Mouse (Mus musculus): ENCODE results near the gene Matn3. TPM values are rescaled to one million over a fixed set of nuclear protein-coding genes. Genes with fewer than 3 reads are reported as not detected.

The Matn3 gene
- total and polyA plus RNA-seq, 2 experiments, result not detected

GRCm38 (mm10) chr12:8920996-8921393, 26.7 kb upstream of the Matn3 start:
- no peak for DNase-seq (ENCODE audit: extremely low read depth, low read depth, low spot score)
- H3K4me1 ChIP-seq (ENCODE audit: control insufficient read depth, insufficient read depth, low read length), result peaks cover 15% of the 10 kb centered on the region
- H3K9ac ChIP-seq (ENCODE audit: low read depth, low read length), result no peak overlapping the region
- no peak for TF ChIP-seq CTCF (IDR thresholded peaks at IDR 0.05; ENCODE audit: low read depth, low read length)
- TF ChIP-seq POLR2A (IDR thresholded peaks at IDR 0.05; ENCODE audit: extremely low read depth, insufficient read depth, low read length), result no peak
- WGBS, result 23% methylated on average over 1 of the region's 1 CpGs
- no peak overlapping the region for H3K27ac ChIP-seq (replicated peaks; ENCODE audit: insufficient read depth, low read depth, low read length)
- peaks cover 1% of the 10 kb centered on the region; the same call in 1 of the 2 replicates for H3K36me3 ChIP-seq (ENCODE audit: control insufficient read depth, insufficient read depth, low read length)
- no peak overlapping the region for H3K4me3 ChIP-seq (ENCODE audit: insufficient read depth, low read depth, low read length)
- no peaks in the 10 kb centered on the region for H3K27me3 ChIP-seq (ENCODE audit: control insufficient read depth, insufficient read depth, low read length)
- peaks cover 19% of the 10 kb centered on the region; the same call in 1 of the 2 replicates for H3K79me2 ChIP-seq (ENCODE audit: control insufficient read depth, insufficient read depth, low read length)

DNA sequence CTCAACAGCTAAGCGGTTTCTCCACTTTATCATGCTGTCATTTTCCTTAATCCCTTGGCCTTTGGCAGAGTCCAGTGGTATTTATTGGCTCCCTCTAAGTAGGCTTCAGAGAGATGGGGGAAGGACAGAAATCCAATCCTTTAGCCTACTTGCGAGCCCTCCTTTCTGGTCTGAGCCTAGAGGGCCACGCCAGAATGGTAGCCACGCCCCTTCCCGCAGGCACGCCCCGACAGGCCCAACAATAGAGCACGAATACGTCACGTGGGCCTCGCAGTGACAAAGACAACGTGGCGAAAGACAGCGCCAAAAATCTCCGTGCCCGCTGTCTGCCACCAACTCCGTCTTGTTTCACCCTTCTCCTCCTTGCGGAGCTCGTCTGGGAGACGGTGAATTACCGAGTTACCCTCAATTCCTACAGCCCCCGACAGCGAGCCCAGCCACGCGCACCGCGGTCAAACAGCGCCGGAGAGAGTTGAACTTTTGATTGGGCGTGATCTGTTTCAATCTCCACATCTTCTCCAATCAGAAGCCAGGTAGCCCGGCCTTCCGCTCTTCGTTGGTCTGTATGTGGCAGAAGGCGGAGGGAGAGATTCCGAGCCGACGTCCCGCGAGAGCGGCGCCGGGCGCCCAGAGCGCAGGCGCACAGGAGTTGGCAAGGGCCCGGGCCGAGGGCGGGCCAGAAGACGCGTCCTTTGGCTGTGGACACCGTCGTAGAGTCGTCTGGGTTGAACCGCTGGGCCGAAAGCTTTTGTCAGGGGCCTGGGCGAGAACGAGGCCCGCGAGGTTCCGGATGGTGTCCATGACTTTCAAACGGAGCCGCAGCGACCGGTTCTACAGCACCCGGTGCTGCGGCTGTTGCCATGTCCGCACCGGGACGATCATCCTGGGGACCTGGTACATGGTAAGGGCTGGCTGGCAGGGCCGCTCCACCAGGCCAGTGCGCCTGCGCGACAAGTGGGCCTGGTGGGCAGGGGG, 26.0 kb upstream of the Matn3 start, which contains the start of gene Laptm4a:
Gene Laptm4a (plus strand): TSS at position 271 of the 975 bp plus-strand sequence.
- TF ChIP-seq POLR2A (IDR thresholded peaks at IDR 0.05; ENCODE audit: extremely low read depth, insufficient read depth, low read length) (peak; percentile 80), CTCF (IDR thresholded peaks at IDR 0.05; ENCODE audit: low read depth, low read length) (no peak)

DNA sequence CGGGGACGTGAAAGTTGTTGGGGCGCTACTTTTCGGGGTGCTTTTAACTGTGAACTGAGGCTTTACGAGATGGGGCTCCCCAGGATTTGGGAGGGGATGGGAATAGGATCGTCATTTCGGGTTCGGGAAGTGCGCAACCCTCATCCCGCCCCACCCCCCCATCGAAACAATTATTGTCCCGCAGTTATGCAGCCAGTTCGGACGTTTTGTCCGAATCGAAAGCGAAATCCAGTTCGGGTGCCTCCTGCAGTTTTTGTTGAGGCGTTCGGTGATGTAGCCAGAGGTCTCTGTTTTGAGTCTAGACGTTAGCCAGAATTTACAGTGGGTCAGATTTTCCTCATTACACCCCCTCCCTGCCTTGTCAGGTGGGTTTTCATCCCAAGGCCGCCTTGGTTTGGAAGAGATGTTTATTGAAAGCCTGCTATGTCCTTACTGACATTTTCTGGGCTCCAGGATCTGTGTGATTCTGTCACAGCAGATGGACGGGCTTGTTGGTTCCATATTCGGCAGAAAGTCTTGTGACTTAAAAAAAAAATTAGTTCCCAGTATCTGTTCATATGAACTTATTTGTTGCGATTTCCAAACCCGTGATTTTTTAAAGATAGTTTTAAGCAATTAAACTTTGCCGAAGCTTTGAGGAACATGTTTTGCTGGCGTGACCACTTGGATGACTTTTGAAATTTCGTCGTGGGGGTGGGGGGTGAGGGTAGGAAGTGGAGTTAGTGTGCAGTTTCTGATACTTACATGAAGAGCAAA, 25.2 kb upstream of the Matn3 start:
- Histone ChIP-seq H3K9ac (ENCODE audit: low read depth, low read length) (peak overlapping the region; percentile 94), H3K27ac (replicated peaks; ENCODE audit: insufficient read depth, low read depth, low read length) (peak overlapping the region; percentile 97), H3K79me2 (ENCODE audit: control insufficient read depth, insufficient read depth, low read length) (peaks cover 21% of the 10 kb centered on the region; the same call in 1 of the 2 replicates), H3K36me3 (ENCODE audit: control insufficient read depth, insufficient read depth, low read length) (peaks cover 1% of the 10 kb centered on the region), H3K4me3 (ENCODE audit: insufficient read depth, low read depth, low read length) (peak overlapping the region; percentile 95), H3K27me3 (ENCODE audit: control insufficient read depth, insufficient read depth, low read length) (no peaks in the 10 kb centered on the region), H3K4me1 (ENCODE audit: control insufficient read depth, insufficient read depth, low read length) (peaks cover 18% of the 10 kb centered on the region)
- no peak for TF ChIP-seq CTCF (IDR thresholded peaks at IDR 0.05; ENCODE audit: low read depth, low read length)
- no peak for TF ChIP-seq POLR2A (IDR thresholded peaks at IDR 0.05; ENCODE audit: extremely low read depth, insufficient read depth, low read length)
- under 1% methylated on average over 30 of the region's 30 CpGs for WGBS
- DNase-seq (ENCODE audit: extremely low read depth, low read depth, low spot score), result peak; percentile 62

More for the DNA sequence above, 26.0 kb upstream of the Matn3 start, which contains the start of gene Laptm4a:
- Histone ChIP-seq H3K36me3 (ENCODE audit: control insufficient read depth, insufficient read depth, low read length) (peaks cover 1% of the 10 kb centered on the region; the same call in 1 of the 2 replicates), H3K27me3 (ENCODE audit: control insufficient read depth, insufficient read depth, low read length) (no peaks in the 10 kb centered on the region), H3K79me2 (ENCODE audit: control insufficient read depth, insufficient read depth, low read length) (peaks cover 21% of the 10 kb centered on the region; the same call in 1 of the 2 replicates), H3K27ac (replicated peaks; ENCODE audit: insufficient read depth, low read depth, low read length) (peak within 1 kb of the TSS; percentile 97), H3K9ac (ENCODE audit: low read depth, low read length) (peak within 1 kb of the TSS; percentile 94), H3K4me1 (ENCODE audit: control insufficient read depth, insufficient read depth, low read length) (peaks cover 18% of the 10 kb centered on the region), H3K4me3 (ENCODE audit: insufficient read depth, low read depth, low read length) (peak within 1 kb of the TSS; percentile 95)
- peak; percentile 96 for DNase-seq (ENCODE audit: extremely low read depth, low read depth, low spot score)
- WGBS, result under 1% methylated on average over 73 of the region's 73 CpGs

- H3K36me3 ChIP-seq (ENCODE audit: control insufficient read depth, insufficient read depth, low read length), result peaks cover 1% of the 10 kb centered on the region
- H3K4me3 ChIP-seq (ENCODE audit: insufficient read depth, low read depth, low read length), result peak overlapping the region; percentile 95
- H3K79me2 ChIP-seq (ENCODE audit: control insufficient read depth, insufficient read depth, low read length), result peaks cover 21% of the 10 kb centered on the region; the same call in 1 of the 2 replicates
- H3K27ac ChIP-seq (replicated peaks; ENCODE audit: insufficient read depth, low read depth, low read length), result peak overlapping the region; percentile 97
- no peaks in the 10 kb centered on the region for H3K27me3 ChIP-seq (ENCODE audit: control insufficient read depth, insufficient read depth, low read length)
- TF ChIP-seq POLR2A (IDR thresholded peaks at IDR 0.05; ENCODE audit: extremely low read depth, insufficient read depth, low read length) (no peak), CTCF (IDR thresholded peaks at IDR 0.05; ENCODE audit: low read depth, low read length) (no peak)
- peaks cover 18% of the 10 kb centered on the region for H3K4me1 ChIP-seq (ENCODE audit: control insufficient read depth, insufficient read depth, low read length)
- WGBS, result 25% methylated on average over 5 of the region's 5 CpGs
- peak overlapping the region; percentile 65 for H3K9ac ChIP-seq (ENCODE audit: low read depth, low read length)
- no peak for DNase-seq (ENCODE audit: extremely low read depth, low read depth, low spot score)
Measured at GRCm38 (mm10) chr12:8923125-8923410, 24.7 kb upstream of the Matn3 start.

DNA sequence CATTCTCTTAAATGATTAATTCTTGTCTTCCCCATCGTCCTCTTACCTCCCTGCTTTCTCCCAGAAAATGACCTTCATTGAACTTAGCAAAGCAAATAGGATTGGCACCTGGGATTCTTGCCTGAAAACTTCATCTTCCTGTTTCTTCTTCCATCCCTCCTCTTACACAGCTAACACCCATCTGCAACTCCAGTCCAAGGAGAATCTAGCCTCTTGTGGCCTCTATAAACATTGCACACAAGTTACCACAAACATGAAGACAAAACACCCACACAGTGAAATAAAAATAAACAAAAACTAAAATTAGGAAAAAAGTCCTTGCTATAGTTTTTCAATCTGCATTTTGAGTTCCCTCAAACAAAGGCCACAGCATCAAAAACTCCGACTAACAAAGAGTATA, 24.1 kb upstream of the Matn3 start:
- Histone ChIP-seq H3K27ac (replicated peaks; ENCODE audit: insufficient read depth, low read depth, low read length) (no peak overlapping the region), H3K79me2 (ENCODE audit: control insufficient read depth, insufficient read depth, low read length) (peaks cover 22% of the 10 kb centered on the region; the same call in 1 of the 2 replicates), H3K27me3 (ENCODE audit: control insufficient read depth, insufficient read depth, low read length) (no peaks in the 10 kb centered on the region), H3K36me3 (ENCODE audit: control insufficient read depth, insufficient read depth, low read length) (peaks cover 1% of the 10 kb centered on the region), H3K4me1 (ENCODE audit: control insufficient read depth, insufficient read depth, low read length) (peaks cover 18% of the 10 kb centered on the region), H3K4me3 (ENCODE audit: insufficient read depth, low read depth, low read length) (no peak overlapping the region; the same call in 1 of the 2 replicates), H3K9ac (ENCODE audit: low read depth, low read length) (no peak overlapping the region)
- no peak for DNase-seq (ENCODE audit: extremely low read depth, low read depth, low spot score)
- WGBS, result 25% methylated on average over 2 of the region's 2 CpGs
- TF ChIP-seq CTCF (IDR thresholded peaks at IDR 0.05; ENCODE audit: low read depth, low read length), result no peak
- no peak for TF ChIP-seq POLR2A (IDR thresholded peaks at IDR 0.05; ENCODE audit: extremely low read depth, insufficient read depth, low read length)

All from liver, adult 2 months (tissue).